Mouse (Mus musculus): ENCODE results near the gene Stambpl1.

GRCm38 (mm10) chr19:34165891-34166290 is 26.1 kb upstream of the Stambpl1 start, which contains the start of gene Ankrd22:
- TF ChIP-seq CTCF (IDR thresholded peaks at IDR 0.05; ENCODE audit: borderline replicate concordance, insufficient read depth, low read length), result no peak
- TF ChIP-seq POLR2A (IDR thresholded peaks at IDR 0.05; ENCODE audit: low read depth, low read length), result no peak
